Mouse (Mus musculus): Measurements from ENCODE around the gene Pdcd4. TPM values are rescaled to one million over a fixed set of nuclear protein-coding genes. Genes with fewer than 3 reads are reported as not detected.

Gene Pdcd4
- total RNA-seq, 2 experiments from 2014 or later = 121 TPM

DNA sequence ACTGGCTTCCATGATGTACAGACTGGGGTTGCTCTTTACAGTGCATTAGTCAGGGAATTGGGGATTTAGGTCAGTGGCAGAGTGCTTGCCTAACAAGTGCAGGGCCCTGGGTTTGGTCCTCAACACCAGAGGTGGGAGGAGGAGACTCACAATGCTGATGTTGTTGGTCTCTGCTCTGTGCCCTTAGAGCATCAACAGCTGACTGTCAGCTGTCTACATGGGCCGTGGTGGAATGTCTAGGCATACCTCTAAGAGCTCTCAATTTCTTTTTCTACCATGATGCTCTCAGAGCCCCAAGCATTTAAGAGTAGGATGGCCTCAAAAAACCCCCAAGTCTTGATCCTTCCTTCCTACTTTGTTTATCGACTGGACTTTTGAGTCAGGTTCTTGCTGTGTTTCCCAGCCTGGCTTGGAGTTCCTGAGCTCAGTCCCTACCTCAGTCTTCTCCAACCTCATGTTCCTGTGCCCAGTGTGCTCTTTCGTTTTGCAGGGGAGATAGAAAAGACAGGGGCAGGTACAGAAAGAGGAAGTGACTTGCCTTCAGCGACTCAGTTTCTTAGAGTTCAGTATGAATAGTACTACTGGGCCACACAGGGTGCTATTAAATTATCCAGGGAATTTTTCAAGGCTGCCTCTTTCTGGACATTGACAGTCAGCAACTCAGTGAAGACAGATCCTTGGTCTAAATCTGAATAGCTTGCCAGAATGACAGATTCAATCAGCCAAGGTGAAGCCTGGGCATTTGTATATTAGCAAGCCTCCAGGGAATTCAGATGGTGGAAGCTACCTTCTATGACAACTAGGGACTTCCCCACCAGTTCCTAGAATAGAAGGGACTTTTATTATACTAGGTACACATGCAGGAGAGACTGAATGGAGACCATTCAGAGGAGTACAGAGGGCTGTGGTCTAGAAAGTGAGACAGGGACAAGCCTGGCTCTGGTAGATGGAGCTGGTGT, 22.3 kb upstream of the Pdcd4 start:
- DNase-seq (ENCODE audit: low spot score in 2 of 2) = no peak

- DNase-seq (ENCODE audit: low spot score in 2 of 2) = no peak
Measured at GRCm38 (mm10) chr19:53870568-53870967, 21.5 kb upstream of the Pdcd4 start.

DNA sequence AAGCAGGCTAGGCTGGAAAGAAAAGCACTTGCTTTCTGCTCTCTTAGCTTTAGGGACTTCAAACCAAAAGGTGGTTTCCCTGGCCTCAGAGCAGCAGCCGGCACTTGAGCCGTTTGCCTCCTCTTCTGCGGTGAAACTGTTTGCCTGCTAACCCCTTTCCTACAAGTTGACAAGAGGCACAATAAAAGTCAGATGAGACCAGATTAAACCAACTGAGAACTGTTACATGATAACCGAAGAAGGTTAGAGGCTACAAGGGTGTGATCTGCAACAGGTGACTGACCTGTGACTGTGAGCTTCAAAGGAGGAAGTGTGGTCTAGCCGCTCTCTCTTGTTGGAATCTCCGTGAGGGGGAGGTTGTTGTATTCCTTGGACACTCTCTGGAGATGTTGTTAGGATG, 20.5 kb upstream of the Pdcd4 start:
- DNase-seq (ENCODE audit: low spot score in 2 of 2) = no peak

DNA sequence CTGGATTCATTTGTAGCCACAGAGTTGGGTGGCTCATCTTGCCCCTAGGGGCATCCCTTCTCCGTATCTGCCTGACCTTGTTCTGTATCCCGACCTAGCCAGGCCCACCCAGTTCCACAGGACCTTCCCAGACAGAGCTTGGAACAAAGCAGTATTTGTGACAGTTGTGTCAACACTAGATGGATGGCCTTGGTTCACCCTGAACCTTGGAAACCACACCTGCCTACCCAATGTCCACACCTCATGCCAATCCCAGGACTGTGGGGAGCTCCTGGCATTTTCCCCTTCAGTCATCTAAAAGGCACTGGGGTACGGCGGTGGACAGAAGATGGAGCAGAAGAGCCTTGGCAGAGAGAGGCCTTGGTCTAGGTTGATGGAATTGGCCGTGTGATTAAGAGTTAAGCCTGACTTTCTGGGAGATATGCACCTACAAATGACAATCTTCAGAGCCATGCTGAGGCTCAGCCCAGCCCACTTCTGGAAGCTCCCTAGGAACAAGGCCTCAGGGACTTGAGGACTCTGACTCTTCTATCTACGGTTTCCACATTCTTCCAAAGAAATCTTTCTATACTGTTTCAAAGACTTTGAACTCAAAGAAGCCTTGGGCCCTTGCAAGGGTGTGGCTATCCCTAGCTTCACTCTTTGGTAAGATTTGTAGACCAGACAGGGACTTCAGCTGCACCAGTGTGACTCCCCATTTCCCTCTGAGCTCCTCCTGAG, 18.9 kb upstream of the Pdcd4 start:
- DNase-seq (ENCODE audit: low spot score in 2 of 2) = no peak

DNA sequence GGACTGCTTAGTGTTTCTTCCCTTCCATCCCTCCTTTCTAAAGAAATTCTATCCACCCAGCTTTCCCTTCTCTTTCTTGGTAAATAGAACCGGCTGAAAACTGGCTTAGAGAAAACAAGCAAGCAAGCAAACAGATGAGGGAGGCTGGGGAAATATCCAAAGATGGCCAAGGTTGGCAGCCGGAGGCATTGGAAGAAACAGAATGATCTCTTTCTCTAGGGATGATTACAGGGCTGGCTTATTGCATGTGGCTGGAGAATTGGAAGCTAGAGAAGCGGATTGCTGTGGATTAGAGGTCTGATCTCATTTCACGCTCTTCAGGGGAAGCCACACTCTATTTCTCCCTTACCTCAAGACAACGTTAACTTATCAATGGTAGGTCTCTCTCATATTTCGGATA, 16.8 kb upstream of the Pdcd4 start:
- no peak for DNase-seq (ENCODE audit: low spot score in 2 of 2)

- DNase-seq (ENCODE audit: low spot score in 2 of 2) = no peak
Measured at GRCm38 (mm10) chr19:53877779-53878178, 14.3 kb upstream of the Pdcd4 start.

GRCm38 (mm10) chr19:53880460-53880859, 11.6 kb upstream of the Pdcd4 start:
- no peak for DNase-seq (ENCODE audit: low spot score in 2 of 2)

DNA sequence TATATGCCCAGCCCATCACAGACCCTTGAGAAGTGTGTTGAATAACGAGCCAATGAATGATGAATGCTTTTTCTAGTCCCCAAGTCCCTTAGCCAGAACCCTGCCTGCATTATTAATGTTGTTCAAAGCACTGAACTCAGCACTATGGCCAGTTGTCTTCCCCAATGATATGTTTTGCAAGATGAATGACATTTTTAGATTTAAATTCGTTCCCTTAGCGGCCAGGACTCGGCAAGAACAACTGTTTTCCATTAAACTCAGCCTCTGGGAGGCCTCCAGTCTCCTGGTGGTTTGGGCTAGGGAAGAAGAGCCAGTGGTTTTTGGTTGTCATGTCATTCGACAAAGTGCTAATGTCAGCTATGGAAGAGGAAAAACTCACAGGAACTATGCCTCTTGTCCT, 10.2 kb upstream of the Pdcd4 start:
- no peak for DNase-seq (ENCODE audit: low spot score in 2 of 2)

DNA sequence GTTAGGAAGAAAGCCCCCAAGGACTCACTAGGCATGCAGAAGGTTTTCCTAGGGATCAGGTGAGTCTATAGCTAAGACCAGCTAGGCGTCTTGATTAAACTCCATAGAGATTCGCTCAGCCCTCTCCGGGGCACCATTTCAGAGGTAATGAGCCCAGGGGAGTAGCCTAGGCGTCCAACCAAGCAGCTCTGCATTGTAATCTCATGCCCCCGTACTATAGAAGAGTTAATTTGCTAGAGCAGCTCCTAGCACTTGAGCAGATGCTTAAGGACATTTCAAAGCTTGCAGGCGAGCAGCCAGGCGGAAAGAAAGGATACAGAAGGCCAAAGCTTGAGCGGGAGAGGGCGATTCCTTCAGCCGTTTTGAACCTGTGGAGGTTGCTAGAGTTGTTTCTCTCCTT, 6.6 kb upstream of the Pdcd4 start:
- no peak for DNase-seq (ENCODE audit: low spot score in 2 of 2)

DNA sequence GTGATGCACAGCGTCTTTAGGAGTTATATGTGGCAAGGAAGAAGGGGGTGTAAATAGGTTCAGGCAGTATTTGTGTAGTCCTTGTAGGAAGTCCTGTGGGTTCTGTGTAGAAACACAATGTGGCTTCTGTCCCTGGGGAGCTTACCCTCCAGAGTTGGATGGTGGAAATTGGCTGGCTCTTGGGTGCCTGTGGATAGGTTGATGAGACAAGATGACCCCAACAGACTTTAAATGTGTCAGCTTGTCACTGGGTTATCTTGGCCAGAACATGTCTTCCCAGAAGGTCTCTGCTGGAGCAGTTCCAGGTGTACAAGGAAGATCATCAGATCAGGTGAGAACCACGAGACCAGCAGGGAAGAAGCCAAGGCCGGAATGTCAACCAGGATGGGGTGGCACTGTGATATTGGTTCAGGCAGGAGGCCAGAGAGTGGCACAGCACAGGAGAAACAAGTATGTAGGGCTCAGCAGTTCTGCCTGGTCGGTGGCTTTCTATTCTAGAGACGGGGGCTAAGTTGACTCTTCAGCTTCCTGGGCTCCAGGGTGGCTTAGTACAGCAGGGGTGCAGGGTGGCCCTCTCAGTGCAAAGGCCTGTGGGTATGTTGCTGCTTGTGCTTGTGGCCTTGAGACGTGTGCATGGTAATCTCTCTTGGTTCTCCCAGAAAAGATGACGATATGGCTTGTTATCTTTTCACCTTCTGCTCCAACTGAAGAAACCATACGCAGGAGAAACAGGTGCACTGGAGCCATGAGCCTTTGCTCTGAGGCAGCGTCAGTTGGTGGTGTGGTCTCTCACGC, 5.3 kb upstream of the Pdcd4 start:
- no peak for DNase-seq (ENCODE audit: low spot score in 2 of 2)

- DNase-seq (ENCODE audit: low spot score in 2 of 2) = no peak
Measured at GRCm38 (mm10) chr19:53887822-53888221, 4.2 kb upstream of the Pdcd4 start.

GRCm38 (mm10) chr19:53888331-53888730, 3.7 kb upstream of the Pdcd4 start:
- no peak for DNase-seq (ENCODE audit: low spot score in 2 of 2)

GRCm38 (mm10) chr19:53889555-53889954, 2.5 kb upstream of the Pdcd4 start:
- no peak for DNase-seq (ENCODE audit: low spot score in 2 of 2)

DNA sequence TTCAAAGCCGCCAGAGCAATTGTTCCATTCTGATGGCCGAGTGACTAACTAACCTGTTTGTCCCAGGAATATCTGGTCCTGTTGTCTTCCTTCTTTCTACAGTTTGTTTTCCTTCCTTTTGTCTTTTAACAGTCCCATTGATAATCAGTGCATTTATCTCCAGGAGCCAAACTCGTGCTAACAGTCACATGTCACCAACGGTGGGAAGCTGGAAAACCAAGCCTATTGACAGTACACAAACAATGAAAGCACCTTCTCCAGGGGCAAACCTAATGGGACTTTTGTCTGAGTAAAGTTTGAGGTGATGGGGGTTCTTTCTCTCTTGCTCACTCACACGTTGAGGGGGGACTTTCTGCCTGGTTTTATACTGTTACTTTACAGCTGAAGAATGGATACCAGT, 1.8 kb upstream of the Pdcd4 start:
- no peak for DNase-seq (ENCODE audit: low spot score in 2 of 2)

- no peak for DNase-seq (ENCODE audit: low spot score in 2 of 2)
Measured at GRCm38 (mm10) chr19:53890781-53891251, 1.2 kb upstream of the Pdcd4 start.

- no peak for DNase-seq (ENCODE audit: low spot score in 2 of 2)
Measured at GRCm38 (mm10) chr19:53891569-53891968, 462 bp upstream of the Pdcd4 start.

- peak; percentile 45 to 67 for DNase-seq (ENCODE audit: low spot score in 2 of 2)
Measured at GRCm38 (mm10) chr19:53892838-53893359, 868 bp downstream of the Pdcd4 start.

DNA sequence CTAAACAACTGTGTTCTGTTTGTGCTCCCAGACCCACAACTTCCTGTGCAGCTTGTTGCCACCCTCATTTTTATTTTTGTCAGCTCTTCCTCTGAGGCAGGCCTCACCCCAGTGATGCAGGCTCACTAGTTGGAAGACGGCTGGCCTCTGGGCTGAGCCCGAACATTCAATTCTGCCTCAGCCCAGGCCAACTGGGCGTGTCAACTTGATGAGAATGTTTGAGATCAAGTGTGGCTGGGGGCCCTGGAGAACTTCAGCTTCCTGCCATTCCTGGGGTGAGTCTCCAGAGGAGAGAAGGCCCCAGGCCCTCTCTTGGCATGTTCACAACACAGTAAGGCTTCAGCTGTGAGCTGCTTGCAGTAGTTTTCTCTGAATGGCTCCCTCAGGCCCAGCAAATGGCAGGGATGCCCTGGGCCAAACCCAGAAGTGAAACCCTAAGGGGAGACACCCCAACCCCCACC, 1.7 kb downstream of the Pdcd4 start:
- no peak for DNase-seq (ENCODE audit: low spot score in 2 of 2)

- no peak for DNase-seq (ENCODE audit: low spot score in 2 of 2)
Measured at GRCm38 (mm10) chr19:53894538-53895121, 2.6 kb downstream of the Pdcd4 start.

GRCm38 (mm10) chr19:53898046-53898445, 6.0 kb downstream of the Pdcd4 start:
- DNase-seq (ENCODE audit: low spot score in 2 of 2) = no peak

DNA sequence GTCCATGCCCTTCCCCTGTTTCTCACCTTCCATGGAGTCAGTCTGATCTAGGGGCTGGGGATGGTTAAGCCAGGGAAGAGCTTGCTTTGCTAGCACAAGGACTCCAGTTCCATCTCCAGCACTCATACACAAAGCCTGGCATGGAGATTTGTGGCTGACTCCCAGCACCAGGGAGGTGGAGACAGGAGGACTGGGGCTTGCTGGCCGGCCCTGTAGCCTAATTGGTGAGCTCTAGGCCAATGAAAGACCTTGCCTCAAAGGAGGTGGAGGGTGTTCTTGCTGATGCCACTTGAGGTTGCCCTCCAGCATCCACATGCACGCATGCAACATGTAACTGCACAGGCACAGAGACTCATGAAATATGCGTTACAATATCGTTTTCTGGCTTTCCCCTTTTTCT, 6.5 kb downstream of the Pdcd4 start:
- no peak for DNase-seq (ENCODE audit: low spot score in 2 of 2)
